Mouse (Mus musculus): ENCODE data around the gene Clec4a4. TPM values are rescaled to one million over a fixed set of nuclear protein-coding genes. Genes with fewer than 3 reads are reported as not detected.

The Clec4a4 gene
- not detected for polyA plus RNA-seq (2014; fragmentation: Illumina TruSeq; extraction: RNeasy Lipid Tissue Mini Kit (QIAGEN cat#74804); ENCODE audit: low read depth, low replicate concordance)

DNA sequence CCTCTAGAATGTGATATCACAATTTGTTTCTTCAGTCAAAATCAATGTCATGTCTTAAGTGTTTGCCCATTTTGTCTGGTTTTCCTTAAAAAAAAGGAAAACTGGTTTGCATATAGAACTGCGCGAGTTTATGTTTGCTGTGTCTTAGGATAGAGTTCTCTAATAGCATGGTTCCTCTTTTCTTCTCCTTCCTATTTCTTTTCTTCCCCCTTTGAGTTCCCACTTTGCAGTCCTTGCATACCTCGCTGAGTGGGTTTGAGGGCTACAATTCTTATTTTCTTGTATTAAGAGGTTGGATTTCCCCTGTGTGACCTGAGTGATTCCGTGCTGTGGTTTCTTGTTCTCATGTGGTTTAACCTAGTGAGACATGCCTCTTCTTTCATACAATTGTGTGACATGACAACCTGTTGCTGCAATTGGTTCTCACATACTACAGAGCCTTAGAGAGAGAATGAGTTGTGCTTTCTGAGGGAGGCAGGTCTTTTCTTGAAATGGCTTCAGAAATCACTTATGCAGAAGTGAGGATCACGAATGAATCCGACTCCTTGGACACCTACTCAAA is at the start of gene Clec4a4:
Clec4a4 (plus strand) TSS at position 492 of the 562 bp plus-strand sequence.

DNA sequence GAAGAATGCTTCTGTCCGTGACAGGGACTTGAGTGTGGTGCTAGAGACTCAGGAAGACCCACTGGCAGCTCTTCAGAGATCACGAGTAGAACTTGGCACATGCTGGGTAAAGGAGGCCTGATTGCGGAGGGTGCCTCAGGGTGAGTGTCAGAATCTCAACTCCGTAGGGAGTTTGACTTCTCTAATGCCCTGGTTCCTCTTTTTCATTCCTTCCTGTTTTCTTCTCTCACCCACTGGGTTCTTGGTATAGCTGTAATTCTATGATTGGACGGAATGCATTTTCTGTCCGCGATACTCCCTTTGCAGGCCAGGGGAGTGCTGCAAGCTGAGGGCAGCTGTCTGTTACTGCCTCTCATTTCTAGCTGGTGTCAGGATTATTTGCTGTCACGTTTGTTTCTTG is 37.8 kb upstream of the Clec4a4 start, which contains the start of gene Clec4a3:
Clec4a3 (plus strand) TSS at position 115 of the 400 bp plus-strand sequence.

DNA sequence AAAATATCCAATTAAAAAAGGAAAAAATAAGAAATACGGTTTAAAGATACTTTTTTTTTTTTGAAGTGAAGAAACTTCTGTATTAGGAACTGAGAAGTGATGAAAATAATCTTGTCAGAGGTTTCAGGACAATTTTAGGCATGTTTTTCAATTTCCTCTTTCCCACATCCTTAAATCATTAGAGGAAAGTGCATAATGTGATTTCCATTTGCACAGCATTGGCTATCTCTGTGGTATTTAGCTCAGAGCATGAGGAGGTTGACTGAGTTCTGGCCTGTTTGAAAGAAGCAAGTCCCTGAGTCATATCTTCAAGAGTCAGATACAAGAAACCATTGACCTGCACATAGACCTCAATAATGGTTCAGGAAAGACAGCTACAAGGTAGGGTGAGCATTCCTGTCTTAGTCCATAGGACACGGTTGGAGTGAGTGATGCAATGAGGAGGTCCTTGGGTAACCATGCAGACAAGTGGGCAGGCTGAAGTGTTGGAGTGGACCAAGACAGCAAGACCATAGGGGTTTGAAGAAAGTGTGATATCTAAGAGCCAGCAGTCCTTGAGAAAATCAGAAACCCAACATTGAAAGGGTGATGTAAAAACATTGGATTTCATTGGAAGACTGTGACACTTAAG is 59.7 kb downstream of the Clec4a4 start, which contains the start of gene Clec4b1:
Clec4b1 (plus strand) TSS at position 221 of the 631 bp plus-strand sequence.

Other genes starting within 250 kb of the Clec4a4 start
- 35.2 TPM for gene Slc2a3, start 188.7 kb upstream of the Clec4a4 start, polyA plus RNA-seq (2014; fragmentation: Illumina TruSeq; extraction: RNeasy Lipid Tissue Mini Kit (QIAGEN cat#74804); ENCODE audit: low read depth, low replicate concordance)
- 21.6 TPM for gene Foxj2, start 170.5 kb upstream of the Clec4a4 start, polyA plus RNA-seq (2014; fragmentation: Illumina TruSeq; extraction: RNeasy Lipid Tissue Mini Kit (QIAGEN cat#74804); ENCODE audit: low read depth, low replicate concordance)
- 7.2 TPM for gene C3ar1, start 134.2 kb upstream of the Clec4a4 start, polyA plus RNA-seq (2014; fragmentation: Illumina TruSeq; extraction: RNeasy Lipid Tissue Mini Kit (QIAGEN cat#74804); ENCODE audit: low read depth, low replicate concordance)
- gene Necap1, start 115.9 kb upstream of the Clec4a4 start, polyA plus RNA-seq (2014; fragmentation: Illumina TruSeq; extraction: RNeasy Lipid Tissue Mini Kit (QIAGEN cat#74804); ENCODE audit: low read depth, low replicate concordance) = 31.9 TPM
- 10.0 TPM for gene Clec4a1, start 68.5 kb upstream of the Clec4a4 start, polyA plus RNA-seq (2014; fragmentation: Illumina TruSeq; extraction: RNeasy Lipid Tissue Mini Kit (QIAGEN cat#74804); ENCODE audit: low read depth, low replicate concordance)
- 10.1 TPM for gene Clec4a3, start 37.9 kb upstream of the Clec4a4 start, polyA plus RNA-seq (2014; fragmentation: Illumina TruSeq; extraction: RNeasy Lipid Tissue Mini Kit (QIAGEN cat#74804); ENCODE audit: low read depth, low replicate concordance)
- gene Clec4b1, start 59.6 kb downstream of the Clec4a4 start, polyA plus RNA-seq (2014; fragmentation: Illumina TruSeq; extraction: RNeasy Lipid Tissue Mini Kit (QIAGEN cat#74804); ENCODE audit: low read depth, low replicate concordance) = 6.8 TPM
- 9.5 TPM for gene Clec4a2, start 116.1 kb downstream of the Clec4a4 start, polyA plus RNA-seq (2014; fragmentation: Illumina TruSeq; extraction: RNeasy Lipid Tissue Mini Kit (QIAGEN cat#74804); ENCODE audit: low read depth, low replicate concordance)
- gene Clec4b2, start 182.5 kb downstream of the Clec4a4 start, polyA plus RNA-seq (2014; fragmentation: Illumina TruSeq; extraction: RNeasy Lipid Tissue Mini Kit (QIAGEN cat#74804); ENCODE audit: low read depth, low replicate concordance) = not detected
- gene Clec4n, start 239.5 kb downstream of the Clec4a4 start, polyA plus RNA-seq (2014; fragmentation: Illumina TruSeq; extraction: RNeasy Lipid Tissue Mini Kit (QIAGEN cat#74804); ENCODE audit: low read depth, low replicate concordance) = 2.5 TPM